Mouse (Mus musculus) embryonic stem cell, embryonic (primary cell): ENCODE measurements at regions not wholly inside any gene's neighbourhood (a gene's known extent, or its start where the extent isn't known, plus 50 kb on each side); places are given as distances from the start of the nearest gene placed in this dataset.

Experiments used
- CTCF ChIA-PET, 4 experiments: fragments of 300-600 bp in 2 of 4; fragments of 350-600 bp in 2 of 4; sonication (Branson Sonifier 250); formaldehyde crosslinking; loops; one replicate each; lab custom pipeline; 2022; ENCODE audit warnings: inconsistent platforms in 2 of 4; lab: Charles Lee
- POLR2A ChIA-PET, 4 experiments: fragments of 300-600 bp in 2 of 4; fragments of 350-600 bp in 2 of 4; sonication (Branson Sonifier 250); formaldehyde crosslinking; loops; one replicate each; lab custom pipeline; 2022; ENCODE audit warnings: antibody characterized with exemption in 4 of 4, inconsistent platforms in 1 of 4; lab: Charles Lee

DNA sequence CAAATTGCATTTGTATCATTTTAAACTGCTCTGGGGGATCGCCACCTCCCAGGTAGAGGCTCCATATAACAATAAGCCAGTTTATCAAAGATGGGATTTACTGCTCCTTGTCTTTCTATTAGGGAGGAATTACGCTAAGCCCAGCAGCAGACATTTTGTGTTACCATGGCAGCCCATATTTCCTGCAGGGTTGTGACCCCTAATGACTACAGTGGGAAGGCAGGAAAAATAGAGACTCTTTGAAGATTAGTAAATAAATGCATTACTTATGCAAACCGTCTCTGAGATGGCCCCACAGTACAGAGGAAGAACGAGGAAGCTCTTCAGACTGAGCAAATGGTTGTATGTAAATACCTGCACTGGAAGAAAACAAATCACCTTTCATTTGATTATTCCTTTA is 237.5 kb upstream of the Zic3 start:
- ChIA-PET POLR2A (no interaction called here), CTCF (no interaction called here)

DNA sequence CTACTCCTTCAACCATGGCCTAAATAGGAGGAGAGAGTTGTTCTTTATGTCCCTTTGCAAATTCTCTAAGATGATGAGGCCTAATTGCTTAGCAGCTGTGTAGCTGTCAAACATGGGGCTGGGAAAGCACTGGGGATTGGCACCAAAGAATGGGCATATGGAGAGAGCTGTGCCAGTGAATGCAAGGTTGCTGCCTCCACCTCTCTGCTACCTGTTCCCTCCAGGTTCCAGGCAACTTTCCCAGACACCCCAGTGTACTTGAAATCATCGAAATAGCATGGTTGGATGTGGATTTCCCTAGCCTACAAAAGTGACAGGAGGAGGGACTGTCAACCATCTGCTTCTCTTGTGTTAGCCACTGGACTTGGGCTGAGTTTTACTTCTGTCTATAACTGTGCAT is 234.9 kb upstream of the Zic3 start:
- ChIA-PET POLR2A (no interaction called here), CTCF (no interaction called here)

DNA sequence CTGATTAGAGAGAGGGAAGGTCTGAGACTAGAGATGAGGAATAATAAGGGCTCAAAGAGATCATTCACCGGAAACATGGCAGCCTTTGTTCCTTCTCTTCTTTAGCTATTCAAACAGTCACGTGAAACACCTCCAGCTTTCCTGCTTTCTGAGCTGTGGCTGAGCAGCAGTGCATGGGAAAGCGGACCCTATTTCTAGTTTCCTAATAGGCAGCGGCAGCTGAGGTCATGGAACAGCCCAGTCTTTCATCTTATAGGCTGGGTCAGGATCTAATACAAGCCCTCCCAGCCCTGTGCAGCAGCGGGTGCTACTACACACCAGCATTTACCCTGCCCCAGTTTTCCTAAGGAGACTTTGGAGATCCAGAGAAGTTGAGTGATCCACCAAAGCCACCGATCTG is 224.5 kb upstream of the Zic3 start:
- ChIA-PET CTCF (no interaction called here), POLR2A (no interaction called here)

DNA sequence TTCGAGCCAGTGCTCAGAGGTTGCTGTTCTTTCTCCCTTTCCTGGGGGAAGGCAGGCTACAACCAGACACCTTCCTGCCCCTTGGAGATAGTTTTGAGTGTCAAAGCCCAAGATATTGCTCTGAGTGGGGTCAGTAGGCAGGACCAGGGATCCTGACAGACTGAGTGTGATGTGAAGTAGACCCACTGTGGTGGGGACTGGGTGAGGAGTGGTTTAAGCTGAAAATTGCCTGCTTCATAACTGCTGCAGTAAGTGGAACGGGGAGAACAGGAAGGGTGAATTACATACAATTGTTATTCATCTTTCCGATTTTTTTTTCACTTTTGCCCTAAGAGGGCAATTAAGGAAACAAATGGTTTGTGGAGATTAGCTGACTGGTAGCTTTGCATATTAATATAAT is 224.1 kb upstream of the Zic3 start:
- POLR2A ChIA-PET = interaction anchor here in 1 of 4 experiments (0.6 kb wide), 1 partner anchor 356 kb away, joined by 7 read pairs; no protein-coding TSS in a partner anchor
- CTCF ChIA-PET = no interaction called here

DNA sequence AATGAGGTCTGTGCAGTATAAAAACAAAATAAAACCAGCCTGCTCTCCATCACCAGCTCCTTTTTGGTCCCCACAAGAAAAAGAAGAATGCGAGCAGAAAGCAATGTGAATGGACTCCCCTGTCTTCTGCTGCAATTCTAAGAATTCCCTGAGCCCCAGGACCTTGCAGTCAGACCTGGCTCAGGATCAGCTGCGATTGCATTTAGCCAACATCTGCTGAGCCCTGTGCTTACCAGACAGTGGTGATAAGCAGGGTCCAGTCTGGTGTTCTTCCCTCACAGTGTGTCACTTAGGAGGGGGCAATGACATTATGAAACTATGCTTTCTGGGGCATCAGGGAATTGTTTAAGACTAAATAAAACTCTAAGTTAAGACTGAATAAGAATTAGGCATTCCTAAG is 223.6 kb upstream of the Zic3 start:
- ChIA-PET POLR2A (interaction anchor here in 1 of 4 experiments (0.6 kb wide), 1 partner anchor 356 kb away, joined by 7 read pairs; no protein-coding TSS in a partner anchor), CTCF (no interaction called here)
